Mouse (Mus musculus) stomach, embryonic 15.5 days (tissue): ENCODE data around the gene Dagla. TPM values are rescaled to one million over a fixed set of nuclear protein-coding genes. Genes with fewer than 3 reads are reported as not detected.

Source experiments
- ATAC-seq: fragments of 200-750 bp; cut with Nextera tagmentation; 2 replicates; pipeline ENCODE4 v1.8.0; 2017; ENCODE audit warnings: low read depth, moderate number of reproducible peaks, moderate TSS enrichment; ENCODE audit not compliant: insufficient read depth, low FRiP score
- H3K27ac ChIP-seq: fragments of 300-500 bp; sonication (generic); 2 replicates; pipeline ENCODE4 v1.5.1; 2015; ENCODE audit warnings: mild to moderate bottlenecking, inconsistent platforms
- H3K27me3 ChIP-seq: fragments of 300-500 bp; sonication (generic); replicated peaks from 2 replicates; pipeline ENCODE4 v1.6.1; 2015; ENCODE audit warnings: inconsistent platforms
- H3K36me3 ChIP-seq: fragments of 300-500 bp; sonication (generic); 2 replicates; pipeline ENCODE4 v1.6.1; 2015; ENCODE audit warnings: inconsistent platforms
- H3K4me1 ChIP-seq: fragments of 300-500 bp; sonication (generic); 2 replicates; pipeline ENCODE4 v1.6.1; 2015; ENCODE audit warnings: inconsistent platforms
- H3K4me2 ChIP-seq: fragments of 300-500 bp; sonication (generic); 2 replicates; pipeline ENCODE4 v1.6.1; 2015; ENCODE audit warnings: mild to moderate bottlenecking, inconsistent platforms
- H3K4me3 ChIP-seq: fragments of 300-500 bp; sonication (generic); replicated peaks from 2 replicates; pipeline ENCODE4 v1.5.1; 2015; ENCODE audit warnings: inconsistent platforms
- H3K9ac ChIP-seq: fragments of 300-500 bp; sonication (generic); 2 replicates; pipeline ENCODE4 v1.6.1; 2015; ENCODE audit warnings: inconsistent platforms
- H3K9me3 ChIP-seq: fragments of 300-500 bp; sonication (generic); 2 replicates; pipeline ENCODE4 v1.6.1; 2016; ENCODE audit warnings: inconsistent platforms
- WGBS: fragments of 180-500 bp; shearing (Covaris S2); methylation state at CpG from one replicate; pipeline ENCODE4 v1.1.7; 2015; 5-methylcytosine and 5-hydroxymethylcytosine counted together
- polyA plus RNA-seq: library from polyadenylated mRNA; unstranded; fragments of >200 nt; fragmentation: Nextera tagmentation; extraction: Ambion mirVana; gene quantifications from 2 replicates; pipeline ENCODE4 v1.2.1, GENCODE M21; 2015

Dagla gene
- polyA plus RNA-seq, 1 experiment from 2014 or later: 3.3 TPM

DNA sequence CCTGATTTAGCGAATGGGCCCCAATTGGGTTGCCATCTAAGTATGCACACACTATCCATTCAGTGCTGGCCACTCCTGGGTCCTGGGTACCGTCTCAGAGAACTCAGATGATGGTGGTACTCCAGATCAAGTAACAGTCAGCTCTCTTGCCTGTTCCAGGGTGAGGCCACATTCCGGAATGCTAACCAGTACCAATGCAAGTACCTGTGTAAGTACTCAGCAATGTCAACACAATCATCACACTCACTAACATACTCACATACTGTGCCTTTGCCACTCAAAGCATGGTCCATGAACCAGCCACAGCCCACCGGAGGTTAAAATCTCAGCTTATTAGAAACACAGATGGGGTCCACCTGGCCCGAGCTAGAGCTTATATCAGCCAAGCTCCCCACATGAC lies 10.7 kb downstream of the Dagla start:
- ATAC-seq: no peak
- Histone ChIP-seq H3K27ac (peak overlapping the region; percentile 90), H3K27me3 (no peaks in the 10 kb centered on the region), H3K9me3 (no peaks in the 10 kb centered on the region), H3K4me2 (no peak overlapping the region), H3K4me1 (peaks cover 73% of the 10 kb centered on the region), H3K36me3 (no peaks in the 10 kb centered on the region), H3K9ac (no peak overlapping the region), H3K4me3 (no peak overlapping the region)
- WGBS: 87% methylated on average over 5 of the region's 5 CpGs

- H3K4me2 ChIP-seq: peak overlapping the region; percentile 14; the same call in 1 of the 2 replicates
- H3K9ac ChIP-seq: no peak overlapping the region
- peaks cover 66% of the 10 kb centered on the region for H3K4me1 ChIP-seq
- H3K9me3 ChIP-seq: no peaks in the 10 kb centered on the region
- no peak overlapping the region for H3K4me3 ChIP-seq
- H3K27me3 ChIP-seq: no peaks in the 10 kb centered on the region
- peak overlapping the region; percentile 27; the same call in 1 of the 2 replicates for H3K27ac ChIP-seq
- 40% methylated on average over 9 of the region's 9 CpGs for WGBS
- H3K36me3 ChIP-seq: no peaks in the 10 kb centered on the region
- no peak for ATAC-seq
Measured at GRCm38 (mm10) chr19:10291896-10292490, 12.7 kb downstream of the Dagla start.

DNA sequence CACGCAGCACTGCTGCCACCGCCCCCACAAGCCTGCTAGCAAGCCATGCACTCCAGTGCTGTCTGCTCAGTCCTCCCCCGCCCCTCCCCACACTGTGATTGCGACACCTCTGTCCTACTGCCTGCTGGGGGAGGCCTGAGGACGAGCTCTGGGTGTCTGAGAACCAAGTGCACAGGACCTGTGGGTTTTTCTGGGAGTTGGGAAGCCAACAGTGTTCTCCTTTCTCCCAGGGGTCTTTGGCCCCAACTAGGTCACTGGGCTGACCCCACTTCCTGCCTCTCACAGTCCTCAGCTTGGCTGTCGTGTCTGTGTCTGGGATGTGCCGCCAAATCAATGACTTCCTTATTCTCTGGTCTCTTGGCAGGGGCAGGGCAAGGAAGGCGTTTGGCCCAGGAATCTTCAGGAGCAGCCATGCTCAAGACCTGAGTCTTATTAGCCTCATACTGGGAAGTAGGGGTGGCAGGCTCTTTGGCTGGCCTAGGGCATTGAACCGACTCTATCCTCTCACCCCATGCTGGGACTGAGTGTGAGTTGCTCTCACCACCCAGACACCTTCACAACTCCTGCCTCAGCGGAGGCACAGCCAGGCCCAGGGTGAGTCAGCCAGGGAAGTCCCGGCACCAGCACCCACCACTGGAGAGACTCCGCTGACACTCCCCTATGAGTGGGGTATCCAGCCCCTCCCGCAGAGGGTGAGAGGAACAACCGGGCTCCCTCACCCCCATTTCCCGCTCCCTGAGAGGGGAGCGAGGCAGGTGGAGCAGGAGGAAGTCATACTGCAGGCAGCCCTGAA lies 14.3 kb downstream of the Dagla start:
- Histone ChIP-seq H3K9ac (no peak overlapping the region), H3K4me1 (peaks cover 66% of the 10 kb centered on the region), H3K4me2 (no peak overlapping the region), H3K27ac (peak overlapping the region; percentile 41), H3K4me3 (no peak overlapping the region), H3K27me3 (no peaks in the 10 kb centered on the region), H3K9me3 (no peaks in the 10 kb centered on the region), H3K36me3 (no peaks in the 10 kb centered on the region)
- ATAC-seq: no peak
- WGBS: 56% methylated on average over 16 of the region's 16 CpGs

GRCm38 (mm10) chr19:10289609-10290150 lies 15.0 kb downstream of the Dagla start:
- Histone ChIP-seq H3K9ac (no peak overlapping the region), H3K9me3 (no peaks in the 10 kb centered on the region), H3K4me2 (no peak overlapping the region), H3K4me3 (no peak overlapping the region), H3K27ac (peak overlapping the region; percentile 32; the same call in 1 of the 2 replicates), H3K4me1 (peaks cover 60% of the 10 kb centered on the region), H3K36me3 (no peaks in the 10 kb centered on the region), H3K27me3 (no peaks in the 10 kb centered on the region)
- no peak for ATAC-seq
- WGBS: 61% methylated on average over 4 of the region's 4 CpGs

DNA sequence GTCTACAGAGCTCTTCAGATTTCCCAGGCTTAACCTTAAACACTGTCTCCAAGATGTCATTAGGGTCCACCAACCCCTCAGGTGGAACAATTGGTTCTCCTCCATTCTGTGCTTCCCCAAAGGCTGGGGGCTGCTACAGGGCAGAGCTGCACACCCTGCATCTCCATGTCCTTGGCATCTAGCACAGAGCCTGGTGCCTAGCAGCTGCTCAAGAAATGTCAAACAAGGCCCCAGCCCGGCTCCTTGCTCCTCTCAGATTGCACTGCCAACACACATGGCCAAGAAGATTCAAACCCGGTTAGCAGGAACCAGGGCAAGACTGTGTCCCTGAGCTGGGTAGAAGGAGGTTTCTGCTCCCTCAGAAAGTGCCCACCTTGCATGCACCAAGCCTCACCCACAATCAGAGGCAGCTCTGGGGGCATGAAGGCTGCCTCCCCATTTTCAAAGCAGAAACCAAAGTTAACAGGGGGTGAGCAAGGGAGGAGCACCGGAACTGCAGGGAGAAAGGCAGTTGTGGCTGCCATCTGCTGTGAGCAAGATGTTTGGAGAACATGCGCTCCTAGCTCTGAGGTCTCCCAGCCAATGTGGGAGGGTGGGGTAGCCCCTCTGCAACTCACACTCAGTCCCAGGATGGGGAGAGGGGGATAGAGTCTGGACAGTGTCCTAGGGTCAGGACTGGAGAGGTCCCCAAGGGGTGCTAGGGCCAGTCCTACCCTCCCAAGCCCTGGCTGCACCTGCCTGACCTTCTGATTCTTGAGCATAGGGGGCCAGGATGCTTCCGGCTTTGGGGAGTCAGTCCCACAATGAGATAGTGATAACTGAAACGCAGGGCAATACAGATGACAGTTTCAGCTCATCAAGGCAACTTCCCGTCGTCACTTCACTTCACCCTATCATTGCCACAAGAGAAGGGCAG lies 16.3 kb downstream of the Dagla start:
- H3K27ac ChIP-seq: 0 out of 2 replicates have a peak overlapping the region, but pooled peaks have one; percentile 3
- 75% methylated on average over 8 of the region's 8 CpGs for WGBS
- no peak overlapping the region for H3K9ac ChIP-seq
- H3K4me3 ChIP-seq: no peak overlapping the region
- H3K36me3 ChIP-seq: no peaks in the 10 kb centered on the region
- no peak overlapping the region for H3K4me2 ChIP-seq
- ATAC-seq: no peak
- H3K4me1 ChIP-seq: peaks cover 54% of the 10 kb centered on the region
- no peaks in the 10 kb centered on the region for H3K27me3 ChIP-seq
- H3K9me3 ChIP-seq: no peaks in the 10 kb centered on the region

GRCm38 (mm10) chr19:10286458-10286872 lies 18.2 kb downstream of the Dagla start:
- no peak overlapping the region for H3K4me2 ChIP-seq
- no peak overlapping the region for H3K4me3 ChIP-seq
- no peaks in the 10 kb centered on the region for H3K36me3 ChIP-seq
- ATAC-seq: peak; percentile 56
- WGBS: 65% methylated on average over 10 of the region's 10 CpGs
- H3K4me1 ChIP-seq: peaks cover 42% of the 10 kb centered on the region
- H3K27me3 ChIP-seq: no peaks in the 10 kb centered on the region
- peak overlapping the region; percentile 71 for H3K27ac ChIP-seq
- no peak overlapping the region for H3K9ac ChIP-seq
- H3K9me3 ChIP-seq: no peaks in the 10 kb centered on the region

DNA sequence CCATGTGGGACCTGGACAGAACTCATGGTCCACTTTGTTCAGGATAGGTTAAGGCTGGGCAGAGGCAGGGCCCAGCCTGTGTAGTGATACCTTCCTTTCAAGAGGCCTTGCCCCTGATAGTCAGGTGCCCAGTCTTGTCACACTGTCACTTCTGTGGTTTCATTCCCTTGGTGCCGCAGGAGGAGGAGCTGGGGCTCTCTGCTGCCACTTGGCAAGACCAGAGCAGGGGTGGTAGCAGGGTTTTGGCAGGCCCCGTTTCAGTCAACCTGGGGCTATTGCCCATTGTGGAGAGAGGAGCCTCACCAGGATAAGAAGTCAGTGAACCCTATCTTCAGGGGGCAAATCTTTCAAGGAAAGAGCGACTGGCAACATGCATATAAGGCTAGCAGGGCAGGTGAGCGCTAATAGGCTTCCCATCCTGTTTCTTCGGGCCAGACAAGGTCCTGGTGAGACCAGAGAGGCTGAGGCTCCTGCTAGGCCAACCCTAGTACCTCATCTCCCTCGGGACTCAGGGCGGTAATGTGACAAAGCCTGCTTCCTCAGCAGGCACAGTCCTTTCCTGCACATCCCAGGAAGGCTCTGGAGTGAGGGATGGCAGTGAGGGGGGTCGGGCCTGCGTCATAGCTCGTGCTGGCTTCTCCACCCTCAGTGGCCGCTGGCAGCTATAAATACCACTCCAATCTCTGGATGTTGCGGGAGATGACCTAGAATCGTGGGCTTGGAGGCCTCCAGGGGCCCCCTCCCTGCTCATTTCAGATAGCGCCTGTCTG lies 23.7 kb downstream of the Dagla start:
- H3K4me1 ChIP-seq: peaks cover 41% of the 10 kb centered on the region

DNA sequence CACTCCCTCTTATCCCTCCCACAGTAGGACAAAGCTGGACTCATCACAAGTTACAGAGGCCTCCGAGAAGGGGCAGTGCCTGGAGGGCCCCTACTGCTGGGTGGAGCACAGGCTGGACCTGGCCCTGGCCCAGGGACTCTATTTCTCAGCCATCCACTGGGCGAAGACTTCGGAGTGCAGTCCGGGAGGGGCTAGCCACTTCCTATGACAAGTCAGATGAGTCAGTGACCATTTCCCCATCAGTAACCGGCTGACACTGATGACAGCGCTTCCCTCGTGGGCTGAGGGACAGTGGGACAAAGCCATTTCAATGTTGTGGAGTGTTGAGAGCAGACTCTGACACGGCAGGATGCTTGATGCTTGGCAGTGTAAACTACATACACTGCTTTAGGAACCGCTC lies 25.0 kb downstream of the Dagla start:
- Histone ChIP-seq H3K36me3 (no peaks in the 10 kb centered on the region), H3K9me3 (no peaks in the 10 kb centered on the region), H3K4me1 (peaks cover 40% of the 10 kb centered on the region), H3K27ac (no peak overlapping the region), H3K9ac (no peak overlapping the region), H3K4me2 (no peak overlapping the region), H3K27me3 (no peaks in the 10 kb centered on the region), H3K4me3 (no peak overlapping the region)
- ATAC-seq: no peak
- WGBS: 75% methylated on average over 9 of the region's 9 CpGs

More for the DNA sequence above, 23.7 kb downstream of the Dagla start:
- no peaks in the 10 kb centered on the region for H3K36me3 ChIP-seq
- H3K27ac ChIP-seq: no peak overlapping the region
- no peak overlapping the region for H3K4me2 ChIP-seq
- 63% methylated on average over 14 of the region's 14 CpGs for WGBS
- H3K9ac ChIP-seq: no peak overlapping the region
- no peak overlapping the region for H3K4me3 ChIP-seq
- no peaks in the 10 kb centered on the region for H3K9me3 ChIP-seq
- H3K27me3 ChIP-seq: no peaks in the 10 kb centered on the region
- no peak for ATAC-seq

- 34% methylated on average over 6 of the region's 6 CpGs for WGBS
- no peak overlapping the region for H3K9ac ChIP-seq
- no peaks in the 10 kb centered on the region for H3K9me3 ChIP-seq
- ATAC-seq: no peak
- H3K4me2 ChIP-seq: no peak overlapping the region; the same call in 1 of the 2 replicates
- H3K27ac ChIP-seq: peak overlapping the region; percentile 93
- H3K4me3 ChIP-seq: no peak overlapping the region
- H3K36me3 ChIP-seq: no peaks in the 10 kb centered on the region
- H3K27me3 ChIP-seq: no peaks in the 10 kb centered on the region
- peaks cover 45% of the 10 kb centered on the region for H3K4me1 ChIP-seq
Measured at GRCm38 (mm10) chr19:10278669-10279324, 25.9 kb downstream of the Dagla start.

DNA sequence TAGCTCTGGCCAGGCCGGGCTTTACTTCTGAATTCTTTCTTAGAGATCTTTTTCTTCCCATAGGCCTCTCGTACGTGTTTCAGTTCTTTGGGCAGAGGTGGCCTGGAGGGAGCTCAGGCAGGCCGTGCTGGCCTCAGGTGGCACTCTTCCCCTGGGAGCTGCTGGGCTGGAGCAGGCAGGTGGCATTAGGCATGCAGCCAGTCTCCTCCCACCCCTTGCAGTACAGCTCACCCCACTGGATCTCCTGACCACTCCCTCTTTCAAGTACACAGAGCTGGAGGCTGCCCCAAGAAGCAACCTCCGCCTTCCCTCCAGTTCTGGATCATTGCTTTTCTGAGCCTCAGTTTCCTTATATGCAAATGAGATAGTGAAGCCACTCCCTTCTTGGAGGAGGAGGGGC lies 26.9 kb downstream of the Dagla start:
- peak; percentile 92 for ATAC-seq
- H3K27me3 ChIP-seq: no peaks in the 10 kb centered on the region
- peak overlapping the region; percentile 40 for H3K4me2 ChIP-seq
- no peak overlapping the region for H3K4me3 ChIP-seq
- no peak overlapping the region for H3K9ac ChIP-seq
- H3K27ac ChIP-seq: peak overlapping the region; percentile 93
- no peaks in the 10 kb centered on the region for H3K36me3 ChIP-seq
- H3K9me3 ChIP-seq: no peaks in the 10 kb centered on the region
- peaks cover 53% of the 10 kb centered on the region for H3K4me1 ChIP-seq
- 42% methylated on average over 5 of the region's 5 CpGs for WGBS
